Mouse (Mus musculus) hematopoietic stem cell, adult 5-6 weeks (primary cell): Measurements from ENCODE around the gene Paf1. TPM values are rescaled to one million over a fixed set of nuclear protein-coding genes. Genes with fewer than 3 reads are reported as not detected.

Experiments used
- ATAC-seq, 2 experiments: fragments of 125-278 bp in 1 of 2; replicated peaks in 1 of 2; 2 replicates each; pipeline ENCODE4 v1.8.0; 2016 to 2017; ENCODE audit warnings: inconsistent platforms in 2 of 2, mild to moderate bottlenecking in 2 of 2, moderate number of reproducible peaks in 2 of 2, low read depth in 1 of 2, moderate TSS enrichment in 1 of 2; ENCODE audit not compliant: low FRiP score in 2 of 2, poor library complexity in 2 of 2, severe bottlenecking in 2 of 2, insufficient read depth in 1 of 2, low TSS enrichment in 1 of 2
- total RNA-seq: library from RNA; stranded (forward); fragments of 172-1452, 232-1000 nt; gene quantifications from 2 replicates; pipeline ENCODE4 v1.2.3, GENCODE M21; 2017

Paf1 gene
- total RNA-seq, 1 experiment from 2014 or later, result 184 TPM

GRCm38 (mm10) chr7:28401030-28401429 lies 8.3 kb downstream of the Paf1 start:
- ATAC-seq, result peak in 1 of 2 experiments; percentile 21; a peak in 1 of 4 replicates

- ATAC-seq, result no peak
Observed at GRCm38 (mm10) chr7:28401942-28402341, 9.2 kb downstream of the Paf1 start.

- ATAC-seq, result no peak; a peak in 1 of 4 replicates
Observed at GRCm38 (mm10) chr7:28410841-28411475, 18.2 kb downstream of the Paf1 start.

GRCm38 (mm10) chr7:28412826-28413225 lies 20.1 kb downstream of the Paf1 start:
- no peak for ATAC-seq

- no peak for ATAC-seq
Observed at GRCm38 (mm10) chr7:28417368-28417767, 24.6 kb downstream of the Paf1 start.

GRCm38 (mm10) chr7:28418096-28418670 lies 25.4 kb downstream of the Paf1 start:
- no peak for ATAC-seq

GRCm38 (mm10) chr7:28419416-28419815 lies 26.7 kb downstream of the Paf1 start:
- ATAC-seq, result no peak

- ATAC-seq, result no peak
Observed at GRCm38 (mm10) chr7:28423018-28423417, 30.3 kb downstream of the Paf1 start.

GRCm38 (mm10) chr7:28427738-28428137 lies 35.0 kb downstream of the Paf1 start:
- ATAC-seq, result no peak

GRCm38 (mm10) chr7:28430512-28430911 lies 37.8 kb downstream of the Paf1 start:
- ATAC-seq, result no peak

- ATAC-seq, result no peak
Observed at GRCm38 (mm10) chr7:28432252-28432651, 39.5 kb downstream of the Paf1 start.

- ATAC-seq, result no peak
Observed at GRCm38 (mm10) chr7:28435660-28436259, 43.0 kb downstream of the Paf1 start.

GRCm38 (mm10) chr7:28436271-28436904 lies 43.6 kb downstream of the Paf1 start:
- peak; percentile 89 to 91 for ATAC-seq

- peak; percentile 61 for ATAC-seq
Observed at GRCm38 (mm10) chr7:28436932-28437570, 44.3 kb downstream of the Paf1 start, which contains the start of gene Gmfg. Gmfg (plus strand) TSS chr7:28437447.

GRCm38 (mm10) chr7:28437964-28438363 lies 45.2 kb downstream of the Paf1 start:
- ATAC-seq, result no peak

- no peak for ATAC-seq
Observed at GRCm38 (mm10) chr7:28438771-28439170, 46.0 kb downstream of the Paf1 start.

- peak; percentile 44 to 51 for ATAC-seq
Observed at GRCm38 (mm10) chr7:28440739-28441138, 48.0 kb downstream of the Paf1 start.
